Mouse (Mus musculus): ENCODE results near the gene Myd88. TPM values are rescaled to one million over a fixed set of nuclear protein-coding genes. Genes with fewer than 3 reads are reported as not detected.
A peak's percentile ranks its signal among the peaks of the same experiment; 100 is the strongest.

Myd88 gene
- total and polyA plus RNA-seq, 3 experiments, result 14.3 to 53.6 (median 22.7) TPM

- Histone ChIP-seq H3K79me2 (replicated peaks; ENCODE audit: control insufficient read depth, extremely low read depth, insufficient read depth, poor library complexity, severe bottlenecking) (no peaks in the 10 kb centered on the region), H3K9me3 (replicated peaks; ENCODE audit: low read length) (no peaks in the 10 kb centered on the region), H3K4me3 (replicated peaks in 1 of 3; ENCODE audit: low read depth in 2 of 3, low read length in 2 of 3, poor library complexity in 1 of 3) (peak within 1 kb of the TSS; percentile 41 to 67 (median 58)), H3K27me3 (replicated peaks) (no peaks in the 10 kb centered on the region), H3K27ac (ENCODE audit: insufficient read depth, low read depth) (no peak within 1 kb of the TSS), H3K4me1 (ENCODE audit: control insufficient read depth in 1 of 2, insufficient read depth in 2 of 2) (peaks cover 4% of the 10 kb centered on the region in 2 experiments; a peak in 2 of 4 replicates), H3K4me2 (ENCODE audit: insufficient read depth, low read depth, poor library complexity, severe bottlenecking) (peak within 1 kb of the TSS; percentile 72), H3K36me3 (replicated peaks in 1 of 2; ENCODE audit: control insufficient read depth in 1 of 2, insufficient read depth in 1 of 2, low read length in 1 of 2) (peaks cover 10 to 13% of the 10 kb centered on the region in 2 experiments), H3K9ac (ENCODE audit: insufficient read depth, low read depth) (peak within 1 kb of the TSS; percentile 76)
- TF ChIP-seq MXI1 (IDR thresholded peaks at IDR 0.05; ENCODE audit: low read depth, low read length) (peak; percentile 95), ZNF384 (IDR thresholded peaks at IDR 0.05; ENCODE audit: low read depth, low read length) (no peak), MAZ (IDR thresholded peaks at IDR 0.05; ENCODE audit: low read depth, low read length) (0 out of 2 replicates have a peak, but pooled peaks have one; percentile 47), EP300 (IDR thresholded peaks at IDR 0.05; ENCODE audit: low read length) (no peak), JUN (IDR thresholded peaks at IDR 0.05; ENCODE audit: insufficient read depth, low read depth, low read length) (no peak), CTCF (conservative IDR thresholded peaks at IDR 0.05 in 1 of 2, IDR thresholded peaks at IDR 0.05 in 1 of 2; ENCODE audit: low read depth in 2 of 2, low read length in 2 of 2) (peak in 1 of 2 experiments; percentile 81; a peak in 2 of 4 replicates), USF2 (conservative IDR thresholded peaks at IDR 0.05; ENCODE audit: low read depth, low read length) (peak; percentile 34; the same call in 1 of the 2 replicates), TCF12 (IDR thresholded peaks at IDR 0.05; ENCODE audit: low read depth, low read length) (peak; percentile 76; the same call in 1 of the 2 replicates), GABPA (IDR thresholded peaks at IDR 0.05; ENCODE audit: insufficient replicate concordance, low read depth, low read length) (no peak), POLR2AphosphoS2 (IDR thresholded peaks at IDR 0.05; ENCODE audit: low read depth, low read length) (no peak), RAD21 (IDR thresholded peaks at IDR 0.05; ENCODE audit: low read depth, low read length) (peak; percentile 36), MYC (IDR thresholded peaks at IDR 0.05; ENCODE audit: low read depth, low read length) (peak; percentile 79; the same call in 1 of the 2 replicates), KAT2A (IDR thresholded peaks at IDR 0.05; ENCODE audit: insufficient replicate concordance, low read length) (no peak), ZC3H11A (IDR thresholded peaks at IDR 0.05; ENCODE audit: low read depth, low read length) (no peak), E2F4 (IDR thresholded peaks at IDR 0.05; ENCODE audit: insufficient replicate concordance, low read depth, low read length) (peak; percentile 48; the same call in 1 of the 2 replicates), CHD1 (IDR thresholded peaks at IDR 0.05; ENCODE audit: low read depth, low read length) (no peak), NRF1 (IDR thresholded peaks at IDR 0.05; ENCODE audit: low read depth, low read length) (peak; percentile 39; the same call in 1 of the 2 replicates), MAX (IDR thresholded peaks at IDR 0.05; ENCODE audit: low read length) (peak; percentile 89), NELFE (IDR thresholded peaks at IDR 0.05; ENCODE audit: low read depth, low read length) (peak; percentile 69), IRF4 (IDR thresholded peaks at IDR 0.05; ENCODE audit: low read depth, low read length) (peak; percentile 74; the same call in 1 of the 2 replicates), ZKSCAN1 (IDR thresholded peaks at IDR 0.05; ENCODE audit: borderline replicate concordance, low read depth, low read length) (no peak), RCOR1 (conservative IDR thresholded peaks at IDR 0.05; ENCODE audit: low read depth, low read length) (no peak), HCFC1 (IDR thresholded peaks at IDR 0.05; ENCODE audit: low read depth, low read length) (peak; percentile 48), CHD2 (IDR thresholded peaks at IDR 0.05; ENCODE audit: low read length) (no peak), SMC3 (IDR thresholded peaks at IDR 0.05; ENCODE audit: low read depth, low read length) (peak; percentile 78), PAX5 (IDR thresholded peaks at IDR 0.05; ENCODE audit: low read length) (no peak), SIN3A (IDR thresholded peaks at IDR 0.05; ENCODE audit: low read length) (peak; percentile 71; the same call in 1 of the 2 replicates), USF1 (IDR thresholded peaks at IDR 0.05; ENCODE audit: low read depth, low read length) (peak; percentile 64), ETS1 (conservative IDR thresholded peaks at IDR 0.05; ENCODE audit: low read depth, low read length) (no peak; the same call in 1 of the 2 replicates), JUND (conservative IDR thresholded peaks at IDR 0.05; ENCODE audit: low read depth, low read length) (no peak), TBP (conservative IDR thresholded peaks at IDR 0.05; ENCODE audit: low read depth, low read length) (no peak), MEF2A (IDR thresholded peaks at IDR 0.05; ENCODE audit: borderline replicate concordance, low read depth, low read length) (peak; percentile 55; the same call in 1 of the 2 replicates), ZMIZ1 (IDR thresholded peaks at IDR 0.05; ENCODE audit: low read depth, low read length) (peak; percentile 71), POLR2A (IDR thresholded peaks at IDR 0.05; ENCODE audit: low read depth, low read length) (peak; percentile 80), MAFK (IDR thresholded peaks at IDR 0.05; ENCODE audit: insufficient replicate concordance, low read length) (no peak), ELF1 (IDR thresholded peaks at IDR 0.05; ENCODE audit: low read depth, low read length) (peak; percentile 45; the same call in 1 of the 2 replicates), UBTF (IDR thresholded peaks at IDR 0.05; ENCODE audit: low read depth, low read length) (no peak), BHLHE40 (IDR thresholded peaks at IDR 0.05; ENCODE audit: low read depth, low read length) (peak; percentile 70)
- peak; percentile 79 for DNase-seq (ENCODE audit: extremely low read depth)
- dilution Hi-C loops (cut with MboI; ENCODE audit: extremely low pct_ligation_motif_present, extremely low pct_unique_long_range_greater_than_20kb, low sequenced_read_pairs) (no loop called here), in situ Hi-C loops (cut with MboI; ENCODE audit: low pct_ligation_motif_present, low pct_unique_long_range_greater_than_20kb, low sequenced_read_pairs) (loop anchor here (10.0 kb wide), 1 partner anchor 203 kb away; the partner anchor contains the start of genes Acaa1b and Gm47289)
Measured at GRCm38 (mm10) chr9:119357331-119358057, 16.3 kb upstream of the Myd88 start, which contains the start of gene Xylb. TSS of gene Xylb (plus strand) at chr9:119357381.

Data from CH12.LX (cell line).